Mouse (Mus musculus): Measurements from ENCODE around the gene Gm13279. TPM values are rescaled to one million over a fixed set of nuclear protein-coding genes. Genes with fewer than 3 reads are reported as not detected.
"Not testable (repeated sequence)": the region's sequence is repeated elsewhere in the genome, so short reads cannot be mapped to it uniquely, and the experiment has no call there.

Gene Gm13279
- not detected in 2 replicates for polyA plus RNA-seq (2015; fragmentation: Nextera tagmentation; extraction: Ambion mirVana)

DNA sequence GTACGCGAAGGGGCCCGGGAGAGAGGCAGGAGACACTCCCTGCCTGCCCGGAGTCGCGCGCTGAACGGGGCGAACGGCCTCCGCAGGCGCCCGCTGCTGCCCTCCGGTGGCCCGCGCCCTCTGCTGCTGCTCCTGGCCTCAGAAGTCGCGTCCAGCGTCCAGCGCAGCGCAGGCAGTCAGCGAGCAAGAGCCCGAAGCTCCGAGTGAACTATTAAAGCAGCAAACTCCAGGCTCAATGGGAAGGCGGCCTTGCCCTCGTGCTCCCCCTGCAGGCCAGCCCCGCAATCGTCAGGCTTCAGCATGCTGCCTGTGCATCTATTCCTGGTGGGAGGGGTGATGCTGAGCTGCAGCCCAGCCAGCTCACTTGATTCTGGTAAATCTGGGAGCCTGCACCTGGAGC lies at the start of gene Gm13279:
Gm13279 (plus strand) TSS at position 301 of the 400 bp plus-strand sequence.
- H3K9ac ChIP-seq (replicated peaks); H3K27ac ChIP-seq (replicated peaks); ATAC-seq (replicated peaks); H3K36me3 ChIP-seq; H3K4me3 ChIP-seq; H3K4me1 ChIP-seq; H3K27me3 ChIP-seq; H3K9me3 ChIP-seq; H3K4me2 ChIP-seq (replicated peaks): not testable (repeated sequence)
- no CpG with 5 or more reads among the region's 28 CpGs for WGBS

DNA sequence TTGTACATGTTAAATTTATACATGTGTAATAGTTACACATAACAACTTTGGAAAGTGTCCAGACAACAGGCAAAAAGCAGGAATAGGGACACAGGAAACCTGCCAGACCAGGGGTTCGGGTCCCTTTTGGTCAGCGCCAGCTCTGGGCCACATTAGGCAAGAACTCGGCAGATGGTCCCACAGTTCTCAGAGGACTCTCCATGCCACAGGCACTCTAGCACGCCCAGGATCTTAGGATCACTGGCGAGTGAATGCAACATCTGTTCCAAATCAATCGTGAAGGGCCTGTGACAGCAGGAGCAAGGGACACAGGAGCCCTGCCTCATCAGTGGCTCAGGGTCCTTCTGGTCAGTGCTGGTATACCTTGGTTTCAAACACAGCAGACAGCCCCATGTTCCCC lies 47.3 kb upstream of the Gm13279 start:
- ATAC-seq (replicated peaks): no peak
- 75% methylated on average over 6 of the region's 6 CpGs for WGBS
- H3K4me3 ChIP-seq: no peak overlapping the region
- H3K36me3 ChIP-seq: no peaks in the 10 kb centered on the region
- no peaks in the 10 kb centered on the region for H3K4me1 ChIP-seq
- no peak overlapping the region for H3K4me2 ChIP-seq (replicated peaks)
- no peak overlapping the region for H3K27ac ChIP-seq (replicated peaks)
- no peaks in the 10 kb centered on the region for H3K9me3 ChIP-seq
- H3K9ac ChIP-seq (replicated peaks): no peak overlapping the region
- H3K27me3 ChIP-seq: no peaks in the 10 kb centered on the region

DNA sequence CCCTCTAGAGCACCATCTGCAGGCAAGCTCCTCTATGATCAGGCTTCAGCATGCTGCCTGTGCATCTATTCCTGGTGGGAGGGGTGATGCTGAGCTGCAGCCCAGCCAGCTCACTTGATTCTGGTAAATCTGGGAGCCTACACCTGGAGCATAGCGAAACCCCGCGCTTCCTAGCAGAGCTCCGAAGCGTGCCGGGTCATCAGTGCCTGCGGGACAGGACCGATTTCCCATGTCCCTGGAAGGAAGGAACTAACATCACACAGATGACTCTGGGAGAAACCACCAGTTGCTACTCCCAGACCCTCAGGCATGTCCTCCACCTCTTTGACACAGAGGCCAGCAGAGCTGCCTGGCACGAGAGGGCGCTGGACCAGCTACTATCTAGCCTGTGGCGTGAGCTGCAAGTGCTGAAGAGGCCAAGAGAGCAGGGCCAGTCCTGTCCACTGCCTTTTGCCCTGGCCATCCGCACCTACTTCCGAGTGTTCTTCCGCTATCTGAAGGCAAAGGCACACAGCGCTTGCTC lies 42.3 kb upstream of the Gm13279 start, which contains the start of gene Gm13271:
Gm13271 (plus strand) TSS at position 51 of the 523 bp plus-strand sequence.
- H3K27ac ChIP-seq (replicated peaks); H3K9me3 ChIP-seq; H3K4me2 ChIP-seq (replicated peaks); H3K9ac ChIP-seq (replicated peaks); H3K4me3 ChIP-seq; H3K4me1 ChIP-seq; ATAC-seq (replicated peaks); H3K36me3 ChIP-seq; H3K27me3 ChIP-seq: not testable (repeated sequence)
- 75% methylated on average over 15 of the region's 15 CpGs for WGBS

DNA sequence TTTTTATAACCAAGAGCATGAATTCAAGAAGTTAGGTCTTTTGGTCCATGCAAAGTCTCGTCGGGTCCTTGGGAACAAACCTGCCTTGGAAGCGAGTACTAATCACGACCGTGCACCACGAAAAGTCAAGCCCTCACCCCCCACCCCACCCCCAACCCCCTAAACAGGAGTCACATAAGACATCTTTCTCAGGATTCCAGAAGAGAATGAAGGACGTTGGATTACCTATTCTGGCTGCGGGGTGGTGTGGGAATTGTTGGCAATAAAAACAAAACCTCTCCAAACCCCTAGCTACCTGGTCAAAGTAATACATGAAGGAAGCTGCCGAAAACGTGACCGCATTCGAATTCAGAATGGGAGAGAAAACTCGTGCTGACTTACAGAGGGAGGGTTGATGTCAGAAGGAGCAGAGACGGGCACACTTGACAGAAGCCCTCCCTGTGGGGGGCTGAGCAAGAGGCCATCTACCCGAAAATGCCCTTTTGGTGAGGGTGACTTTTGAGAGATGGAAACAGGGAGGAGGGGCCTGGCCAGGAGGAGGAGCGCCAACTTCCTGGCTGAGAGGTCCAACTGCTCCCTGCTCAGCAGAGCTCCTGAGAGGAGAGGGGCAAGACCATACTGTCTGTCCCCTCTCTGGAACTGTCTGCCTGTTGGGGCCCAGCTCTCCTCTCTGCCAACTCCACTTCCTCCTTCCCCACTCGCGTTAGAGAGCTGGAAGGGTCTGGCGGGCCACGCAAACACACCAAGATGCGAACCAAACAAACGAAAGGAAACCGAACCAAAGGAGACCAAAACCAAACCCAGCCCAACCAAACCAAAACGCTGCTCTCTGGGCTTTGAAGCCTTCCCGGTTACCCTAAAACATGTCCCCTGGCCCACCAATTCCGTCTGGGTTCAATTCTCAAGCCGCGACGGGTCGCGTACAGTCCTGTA lies 40.4 kb upstream of the Gm13279 start:
- not testable (repeated sequence) for H3K36me3 ChIP-seq; H3K4me1 ChIP-seq; H3K9me3 ChIP-seq; ATAC-seq (replicated peaks); H3K27me3 ChIP-seq
- H3K4me2 ChIP-seq (replicated peaks): peak overlapping the region; percentile 89
- H3K9ac ChIP-seq (replicated peaks): peak overlapping the region; percentile 35
- 11% methylated on average over 28 of the region's 31 CpGs for WGBS
- peak overlapping the region; percentile 19 for H3K27ac ChIP-seq (replicated peaks)
- peak overlapping the region; percentile 47 for H3K4me3 ChIP-seq

DNA sequence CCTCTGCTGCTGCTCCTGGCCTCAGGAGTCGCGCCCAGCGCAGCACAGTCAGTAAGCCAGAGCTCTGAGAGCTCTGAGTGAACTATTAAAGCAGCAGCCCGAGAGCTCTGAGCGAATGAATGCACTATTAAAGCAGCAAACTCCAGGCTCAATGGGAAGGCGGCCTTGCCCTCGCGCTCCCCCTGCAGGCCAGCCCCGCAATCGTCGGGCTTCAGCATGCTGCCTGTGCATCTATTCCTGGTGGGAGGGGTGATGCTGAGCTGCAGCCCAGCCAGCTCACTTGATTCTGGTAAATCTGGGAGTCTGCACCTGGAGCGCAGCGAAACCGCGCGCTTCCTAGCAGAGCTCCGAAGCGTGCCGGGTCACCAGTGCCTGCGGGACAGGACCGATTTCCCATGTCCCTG lies 39.6 kb upstream of the Gm13279 start:
- H3K9me3 ChIP-seq, H3K4me1 ChIP-seq, H3K36me3 ChIP-seq, H3K27me3 ChIP-seq: not testable (repeated sequence)
- ATAC-seq (replicated peaks): peak; percentile 100
- Histone ChIP-seq H3K4me2 (replicated peaks) (peak overlapping the region; percentile 89), H3K27ac (replicated peaks) (peak overlapping the region; percentile 19), H3K4me3 (peak overlapping the region; percentile 47), H3K9ac (replicated peaks) (peak overlapping the region; percentile 35)
- WGBS: under 1% methylated on average over 21 of the region's 21 CpGs

DNA sequence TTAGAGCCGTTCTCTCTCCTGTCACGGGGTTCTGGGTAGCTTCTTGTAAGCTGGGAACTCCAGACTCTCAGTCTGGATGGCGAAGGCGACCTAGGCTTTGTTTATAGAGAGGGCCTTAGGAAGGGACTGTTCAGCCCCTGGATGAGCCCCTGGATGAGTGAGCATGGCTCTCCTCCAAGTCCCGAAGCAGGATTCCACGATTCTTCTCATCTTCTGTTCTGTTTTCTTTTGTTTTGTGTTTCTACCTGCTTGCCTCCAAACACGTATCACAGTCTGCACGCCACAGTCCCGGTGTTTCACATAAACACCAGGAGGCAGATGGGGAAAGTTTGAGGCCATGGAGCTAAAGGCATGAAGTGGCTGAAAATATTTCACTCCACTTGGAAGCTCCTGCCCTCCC lies 38.4 kb upstream of the Gm13279 start:
- H3K9ac ChIP-seq (replicated peaks): not testable (repeated sequence)

DNA sequence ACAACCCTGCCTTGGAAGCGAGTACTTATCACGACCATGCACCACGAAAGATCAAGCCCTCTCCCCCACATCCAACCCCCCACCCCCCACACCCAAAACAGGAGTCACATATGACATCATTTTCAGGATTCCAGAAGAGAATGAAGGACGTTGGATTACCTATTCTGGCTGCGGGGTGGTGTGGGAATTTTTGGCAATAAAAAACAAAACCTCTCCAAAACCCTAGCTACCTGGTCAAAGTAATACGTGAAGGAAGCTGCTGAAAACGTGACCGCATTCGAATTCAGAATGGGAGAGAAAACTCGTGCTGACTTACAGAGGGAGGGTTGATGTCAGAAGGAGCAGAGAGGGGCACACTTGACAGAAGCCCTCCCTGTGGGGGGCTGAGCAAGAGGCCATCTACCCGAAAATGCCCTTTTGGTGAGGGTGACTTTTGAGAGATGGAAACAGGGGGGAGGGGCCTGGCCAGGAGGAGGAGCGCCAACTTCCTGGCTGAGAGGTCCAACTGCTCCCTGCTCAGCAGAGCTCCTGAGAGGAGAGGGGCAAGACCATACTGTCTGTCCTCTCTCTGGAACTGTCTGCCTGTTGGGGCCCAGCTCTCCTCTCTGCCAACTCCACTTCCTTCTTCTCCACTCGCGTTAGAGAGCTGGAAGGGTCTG lies 37.5 kb upstream of the Gm13279 start, which contains the start of gene Gm13283:
Gm13283 (plus strand) TSS at position 510 of the 659 bp plus-strand sequence.
- not testable (repeated sequence) for H3K27me3 ChIP-seq; ATAC-seq (replicated peaks); H3K27ac ChIP-seq (replicated peaks); H3K4me1 ChIP-seq; H3K36me3 ChIP-seq; H3K9me3 ChIP-seq
- WGBS: 33% methylated on average over 10 of the region's 14 CpGs
- peak within 1 kb of the TSS; percentile 63 for H3K4me2 ChIP-seq (replicated peaks)
- H3K9ac ChIP-seq (replicated peaks): 0 out of 2 replicates have a peak within 1 kb of the TSS, but pooled peaks have one; percentile 16
- H3K4me3 ChIP-seq: peak within 1 kb of the TSS; percentile 36

More for the DNA sequence above, 38.4 kb upstream of the Gm13279 start:
- not testable (repeated sequence) for H3K4me3 ChIP-seq; ATAC-seq (replicated peaks); H3K27ac ChIP-seq (replicated peaks); H3K4me1 ChIP-seq; H3K36me3 ChIP-seq; H3K4me2 ChIP-seq (replicated peaks); H3K27me3 ChIP-seq; H3K9me3 ChIP-seq
- WGBS: 81% methylated on average over 9 of the region's 9 CpGs

DNA sequence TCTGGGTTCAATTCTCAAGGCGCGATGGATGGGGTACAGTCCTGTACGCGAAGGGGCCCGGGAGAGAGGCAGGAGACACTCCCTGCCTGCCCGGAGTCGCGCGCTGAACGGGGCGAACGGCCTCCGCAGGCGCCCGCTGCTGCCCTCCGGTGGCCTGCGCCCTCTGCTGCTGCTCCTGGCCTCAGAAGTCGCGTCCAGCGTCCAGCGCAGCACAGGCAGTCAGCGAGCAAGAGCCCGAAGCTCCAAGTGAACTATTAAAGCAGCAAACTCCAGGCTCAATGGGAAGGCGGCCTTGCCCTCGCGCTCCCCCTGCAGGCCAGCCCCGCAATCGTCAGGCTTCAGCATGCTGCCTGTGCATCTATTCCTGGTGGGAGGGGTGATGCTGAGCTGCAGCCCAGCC lies 36.8 kb upstream of the Gm13279 start:
- not testable (repeated sequence) for H3K36me3 ChIP-seq; H3K9me3 ChIP-seq; H3K4me1 ChIP-seq; H3K27me3 ChIP-seq; H3K27ac ChIP-seq (replicated peaks); ATAC-seq (replicated peaks)
- 0 out of 2 replicates have a peak overlapping the region, but pooled peaks have one; percentile 16 for H3K9ac ChIP-seq (replicated peaks)
- under 1% methylated on average over 24 of the region's 28 CpGs for WGBS
- H3K4me3 ChIP-seq: peak overlapping the region; percentile 36
- peak overlapping the region; percentile 63 for H3K4me2 ChIP-seq (replicated peaks)

DNA sequence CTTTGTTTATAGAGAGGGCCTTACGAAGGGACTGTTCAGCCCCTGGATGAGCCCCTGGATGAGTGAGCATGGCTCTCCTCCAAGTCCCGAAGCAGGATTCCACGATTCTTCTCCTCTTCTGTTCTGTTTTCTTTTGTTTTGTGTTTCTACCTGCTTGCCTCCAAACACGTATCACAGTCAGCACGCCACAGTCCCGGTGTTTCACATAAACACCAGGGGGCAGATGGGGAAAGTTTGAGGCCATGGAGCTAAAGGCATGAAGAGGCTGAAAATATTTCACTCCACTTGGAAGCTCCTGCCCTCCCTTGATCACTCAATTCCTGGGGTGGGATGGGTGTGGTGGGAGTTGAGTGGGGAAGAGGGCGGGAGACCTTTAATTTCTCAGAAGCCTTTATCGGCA lies 35.4 kb upstream of the Gm13279 start:
- not testable (repeated sequence) for H3K4me3 ChIP-seq; H3K4me1 ChIP-seq; H3K9me3 ChIP-seq; ATAC-seq (replicated peaks); H3K27ac ChIP-seq (replicated peaks); H3K9ac ChIP-seq (replicated peaks); H3K4me2 ChIP-seq (replicated peaks); H3K36me3 ChIP-seq; H3K27me3 ChIP-seq
- 64% methylated on average over 6 of the region's 8 CpGs for WGBS

DNA sequence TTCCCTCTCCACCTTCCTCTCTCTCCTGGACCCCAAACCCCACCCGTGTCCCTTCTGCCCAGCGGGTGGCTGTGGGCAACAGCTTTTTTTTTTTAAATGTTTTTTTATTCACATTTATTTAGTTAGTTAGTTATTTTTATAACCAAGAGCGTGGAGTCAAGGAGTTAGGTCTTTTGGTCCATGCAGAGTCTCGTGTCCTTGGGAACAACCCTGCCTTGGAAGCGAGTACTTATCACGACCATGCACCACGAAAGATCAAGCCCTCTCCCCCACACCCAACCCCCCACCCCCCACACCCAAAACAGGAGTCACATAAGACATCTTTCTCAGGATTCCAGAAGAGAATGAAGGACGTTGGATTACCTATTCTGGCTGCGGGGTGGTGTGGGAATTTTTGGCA lies 34.9 kb upstream of the Gm13279 start:
- H3K4me3 ChIP-seq; H3K9me3 ChIP-seq; H3K4me2 ChIP-seq (replicated peaks); H3K27ac ChIP-seq (replicated peaks); H3K36me3 ChIP-seq; ATAC-seq (replicated peaks); H3K27me3 ChIP-seq; H3K9ac ChIP-seq (replicated peaks); H3K4me1 ChIP-seq: not testable (repeated sequence)
- 59% methylated on average over 9 of the region's 9 CpGs for WGBS

DNA sequence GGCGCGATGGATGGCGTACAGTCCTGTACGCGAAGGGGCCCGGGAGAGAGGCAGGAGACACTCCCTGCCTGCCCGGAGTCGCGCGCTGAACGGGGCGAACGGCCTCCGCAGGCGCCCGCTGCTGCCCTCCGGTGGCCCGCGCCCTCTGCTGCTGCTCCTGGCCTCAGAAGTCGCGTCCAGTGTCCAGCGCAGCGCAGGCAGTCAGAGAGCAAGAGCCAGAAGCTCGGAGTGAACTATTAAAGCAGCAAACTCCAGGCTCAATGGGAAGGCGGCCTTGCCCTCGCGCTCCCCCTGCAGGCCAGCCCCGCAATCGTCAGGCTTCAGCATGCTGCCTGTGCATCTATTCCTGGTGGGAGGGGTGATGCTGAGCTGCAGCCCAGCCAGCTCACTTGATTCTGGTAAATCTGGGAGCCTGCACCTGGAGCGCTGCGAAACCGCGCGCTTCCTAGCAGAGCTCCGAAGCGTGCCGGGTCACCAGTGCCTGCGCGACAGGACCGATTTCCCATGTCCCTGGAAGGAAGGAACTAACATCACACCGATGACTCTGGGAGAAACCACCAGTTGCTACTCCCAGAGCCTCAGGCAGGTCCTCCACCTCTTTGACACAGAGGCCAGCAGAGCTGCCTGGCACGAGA lies 33.7 kb upstream of the Gm13279 start:
- not testable (repeated sequence) for H3K9me3 ChIP-seq; H3K4me1 ChIP-seq; H3K27ac ChIP-seq (replicated peaks); H3K27me3 ChIP-seq; H3K36me3 ChIP-seq; ATAC-seq (replicated peaks)
- Histone ChIP-seq H3K9ac (replicated peaks) (0 out of 2 replicates have a peak overlapping the region, but pooled peaks have one; percentile 24), H3K4me2 (replicated peaks) (peak overlapping the region; percentile 63), H3K4me3 (peak overlapping the region; percentile 41)
- WGBS: 2% methylated on average over 34 of the region's 42 CpGs

DNA sequence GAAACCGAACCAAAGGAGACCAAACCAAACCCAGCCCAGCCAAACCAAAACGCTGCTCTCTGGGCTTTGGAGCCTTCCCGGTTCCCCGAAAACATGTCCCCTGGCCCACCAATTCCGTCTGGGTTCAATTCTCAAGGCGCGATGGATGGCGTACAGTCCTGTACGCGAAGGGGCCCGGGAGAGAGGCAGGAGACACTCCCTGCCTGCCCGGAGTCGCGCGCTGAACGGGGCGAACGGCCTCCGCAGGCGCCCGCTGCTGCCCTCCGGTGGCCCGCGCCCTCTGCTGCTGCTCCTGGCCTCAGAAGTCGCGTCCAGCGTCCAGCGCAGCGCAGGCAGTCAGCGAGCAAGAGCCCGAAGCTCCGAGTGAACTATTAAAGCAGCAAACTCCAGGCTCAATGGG lies 23.7 kb upstream of the Gm13279 start, which contains the start of gene Gm13290:
Gm13290 (plus strand) TSS at position 301 of the 400 bp plus-strand sequence.
- not testable (repeated sequence) for H3K4me1 ChIP-seq; H3K4me3 ChIP-seq; H3K36me3 ChIP-seq; H3K27me3 ChIP-seq; H3K27ac ChIP-seq (replicated peaks); H3K9me3 ChIP-seq; H3K9ac ChIP-seq (replicated peaks); H3K4me2 ChIP-seq (replicated peaks); ATAC-seq (replicated peaks)
- WGBS: no CpG with 5 or more reads among the region's 32 CpGs

Data from forebrain, embryonic 15.5 days (tissue).